Mouse (Mus musculus): ENCODE measurements around the gene Vmn2r4.
"Not testable (repeated sequence)": the region's sequence is repeated elsewhere in the genome, so short reads cannot be mapped to it uniquely, and the experiment has no call there.

Gene Vmn2r4

DNA sequence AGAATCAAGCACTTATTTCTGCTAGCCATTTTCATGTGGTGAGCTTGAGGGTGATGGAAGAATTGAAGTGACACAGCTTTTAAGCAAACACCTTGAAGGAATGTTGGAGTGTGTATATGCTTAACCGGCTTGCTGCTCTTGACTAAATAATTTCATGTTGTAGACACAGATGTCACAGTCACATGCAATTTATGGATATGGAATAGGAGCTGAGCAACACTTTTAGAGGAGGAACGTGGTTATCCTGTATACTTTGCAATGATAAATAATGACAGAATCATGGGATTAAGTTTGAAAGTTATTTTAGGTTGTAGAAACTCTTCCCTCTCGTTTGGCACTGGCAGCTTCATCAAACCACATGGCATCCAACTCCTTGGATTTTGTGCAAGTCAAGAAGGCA is at the start of gene Vmn2r4:
Gene Vmn2r4, minus strand, starts transcription at position 101 of the 400 bp plus-strand sequence.
- DNase-seq, result not testable (repeated sequence)

- DNase-seq, result not testable (repeated sequence)
Observed at GRCm38 (mm10) chr3:64434261-64434660, 19.1 kb upstream of the Vmn2r4 start.

DNA sequence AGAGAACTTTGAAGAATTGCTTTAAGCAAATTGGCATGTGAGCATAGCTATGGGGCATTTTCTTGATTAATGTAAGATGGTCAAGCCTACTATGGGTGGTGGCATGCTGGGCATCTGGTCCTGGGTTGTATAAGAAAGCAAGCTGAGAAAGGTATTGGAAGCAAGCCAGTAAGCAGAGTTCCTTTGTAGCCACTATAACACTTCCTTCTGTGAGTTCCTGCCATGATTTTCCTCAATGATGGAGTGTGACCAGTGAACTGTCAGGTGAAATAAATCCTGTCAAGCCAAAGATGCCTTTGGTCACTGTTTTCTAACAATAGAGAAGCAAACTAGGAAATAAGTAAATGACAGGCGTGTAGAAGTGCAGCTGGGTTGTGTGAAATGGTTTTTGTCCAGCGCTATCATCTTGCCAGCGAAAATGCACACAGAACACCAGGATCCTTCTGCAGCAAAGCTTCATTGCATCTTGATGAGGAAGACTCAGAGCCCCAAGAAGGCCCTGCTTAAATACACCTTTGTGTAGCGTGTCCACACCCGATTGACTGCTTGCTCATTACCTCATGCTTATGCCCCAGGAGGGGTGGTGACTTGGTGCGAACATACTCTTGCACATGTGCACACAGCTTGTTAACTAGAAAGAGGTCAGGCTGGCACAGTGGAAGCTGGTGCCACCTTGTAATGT is 13.1 kb upstream of the Vmn2r4 start:
- DNase-seq, result not testable (repeated sequence)

DNA sequence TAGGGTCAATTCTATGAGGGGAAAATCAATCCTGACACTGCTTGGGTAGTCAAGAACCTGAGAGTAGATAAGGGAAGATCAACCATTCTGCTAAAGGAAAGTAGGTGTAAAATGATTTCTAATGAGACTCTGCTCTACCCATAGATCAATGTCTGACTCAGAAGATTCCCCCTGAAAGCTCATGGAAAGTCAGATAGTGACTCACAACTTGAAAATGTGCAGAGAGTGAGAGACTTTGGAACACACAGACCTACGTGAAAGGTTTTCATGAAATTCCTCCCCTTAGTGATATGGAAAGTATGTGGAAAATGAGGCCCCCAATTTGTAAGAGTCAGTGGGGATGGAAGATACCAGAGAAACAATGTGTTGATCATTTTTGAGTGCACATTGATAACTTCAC is 7.0 kb upstream of the Vmn2r4 start:
- DNase-seq, result not testable (repeated sequence)

DNA sequence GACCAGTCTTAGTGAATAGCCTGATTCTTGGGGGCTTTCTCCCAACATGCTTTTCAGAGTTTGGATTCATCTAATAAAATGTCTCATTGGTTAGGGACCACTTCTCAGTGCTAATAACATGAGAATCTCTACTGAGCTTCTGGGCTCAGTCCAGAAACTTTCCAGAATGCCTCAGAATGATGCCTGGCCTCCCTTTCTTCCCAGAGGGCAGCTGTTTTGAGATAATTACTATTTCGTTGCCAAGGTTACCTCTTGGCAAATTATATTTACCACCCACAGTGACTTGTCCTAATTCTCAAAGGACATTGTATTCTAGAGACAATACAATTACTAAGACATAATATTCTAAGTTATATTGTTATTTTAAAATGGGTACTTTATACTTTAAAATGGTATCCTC is 2.3 kb upstream of the Vmn2r4 start:
- not testable (repeated sequence) for DNase-seq

GRCm38 (mm10) chr3:64414253-64414652 is 915 bp downstream of the Vmn2r4 start:
- not testable (repeated sequence) for DNase-seq

- DNase-seq, result no peak
Observed at GRCm38 (mm10) chr3:64359286-64360035, 55.7 kb downstream of the Vmn2r4 start.

Measured in lung, postnatal 4 days (tissue).